Mouse (Mus musculus) neutrophil, adult 65 days (primary cell): ENCODE measurements around the gene Car2. TPM values are rescaled to one million over a fixed set of nuclear protein-coding genes. Genes with fewer than 3 reads are reported as not detected.

Experiments
- total RNA-seq: library from RNA; stranded (reverse); gene quantifications from 2 replicates; pipeline ENCODE4 v1.2.4, GENCODE M21; 2023

Gene Car2
- 2.9 and 5.1 TPM in 2 replicates for total RNA-seq

DNA sequence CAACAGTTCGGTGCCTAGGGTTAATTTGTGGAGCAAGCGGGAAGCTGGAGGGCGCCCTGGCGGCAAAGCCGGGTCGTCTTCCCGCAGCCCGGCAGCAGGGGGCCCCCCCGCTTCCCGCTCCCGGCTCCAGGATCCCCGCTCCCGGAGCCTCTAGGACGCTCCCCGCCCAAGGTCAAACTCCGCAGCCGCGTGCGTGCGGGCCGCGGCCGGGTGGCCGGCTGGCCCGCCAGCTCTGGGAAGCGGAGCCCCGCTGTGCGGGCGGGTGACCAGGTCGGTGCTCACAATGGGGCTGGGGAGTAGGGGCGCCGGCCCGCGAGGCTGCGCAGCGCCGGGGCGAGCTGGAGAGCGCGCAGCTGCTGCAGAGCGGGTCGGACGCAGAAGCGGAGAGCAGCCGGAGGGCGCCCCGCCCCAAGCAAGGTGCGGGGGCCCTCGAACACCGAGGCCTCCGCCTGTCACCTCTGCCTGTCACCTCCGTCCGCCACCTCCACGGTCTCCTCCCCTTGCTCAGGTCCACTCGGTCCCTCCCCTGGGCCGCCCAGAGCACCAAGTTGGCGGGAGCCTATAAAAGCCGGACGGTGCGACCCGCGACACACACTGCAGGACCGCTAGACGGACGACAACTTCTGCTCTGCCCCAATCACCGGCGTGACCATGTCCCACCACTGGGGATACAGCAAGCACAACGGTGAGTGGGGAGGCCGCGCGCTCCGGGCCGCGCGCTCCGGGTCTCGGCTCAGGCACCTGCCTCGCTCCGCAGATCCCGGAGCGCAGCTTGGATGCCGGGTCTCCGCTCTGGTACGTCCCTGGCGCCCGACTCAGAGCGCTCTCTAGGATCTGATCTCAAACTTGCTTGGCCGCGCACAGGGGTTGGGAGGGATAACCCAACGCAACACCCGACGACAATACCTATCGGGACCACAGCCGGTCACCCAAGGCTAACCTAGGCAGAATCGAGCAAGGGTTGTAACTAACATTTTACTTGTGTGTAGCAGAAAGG, at the start of gene Car2:
Gene Car2, plus strand, starts transcription at position 172 of the 997 bp plus-strand sequence.

DNA sequence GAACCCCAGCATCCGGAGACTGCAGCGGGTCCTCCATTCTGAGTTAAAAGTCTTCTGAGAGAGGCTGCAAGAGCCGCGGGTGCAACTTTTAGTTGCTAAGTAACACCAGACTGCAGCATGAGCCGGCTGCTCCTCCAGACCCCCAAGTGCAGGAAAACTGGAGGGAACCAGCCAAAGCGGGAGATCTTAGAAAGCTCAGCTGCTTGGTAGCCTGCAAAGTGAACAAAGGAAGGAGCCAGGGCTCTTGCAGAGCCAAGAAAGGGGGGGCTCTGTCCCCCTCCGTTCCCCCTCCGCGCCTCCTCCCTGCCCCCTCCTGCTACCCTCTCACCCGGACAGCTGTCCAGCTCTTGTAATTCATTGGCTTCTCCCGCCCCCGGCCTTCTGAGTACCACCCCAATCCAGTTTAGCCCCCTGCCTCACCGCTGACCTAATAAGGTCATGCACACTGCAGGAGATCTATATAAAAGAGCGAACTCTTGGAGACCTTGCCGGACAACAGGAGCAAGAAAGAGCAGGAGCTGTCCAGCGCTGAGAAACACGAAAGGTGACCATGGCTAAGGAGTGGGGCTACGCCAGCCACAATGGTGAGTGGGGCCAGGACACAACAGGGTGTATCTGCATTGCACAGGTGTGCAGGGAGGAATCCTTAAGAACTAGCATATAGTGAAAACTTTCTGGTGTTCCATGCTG, 22.9 kb upstream of the Car2 start, which contains the start of gene Car3:
Gene Car3, plus strand, starts transcription at position 491 of the 690 bp plus-strand sequence.

Other genes starting within 250 kb of the Car2 start
- 1.1 and 1.2 TPM in 2 replicates for gene Car13, start 244.5 kb upstream of the Car2 start, total RNA-seq
- gene Car1, start 77.9 kb upstream of the Car2 start, total RNA-seq = 1.3 and 1.9 TPM in 2 replicates
- gene Car3, start 22.8 kb upstream of the Car2 start, total RNA-seq = 0.86 and 1.2 TPM in 2 replicates